Mouse (Mus musculus) heart, postnatal 0 days (tissue): ENCODE results near the gene Ccsap.

Source experiments
- CTCF ChIP-seq: IDR thresholded peaks from 2 replicates; pipeline ENCODE4 v1.5.1; 2016; ENCODE audit warnings: antibody characterized with exemption, control low read depth, low read depth
- EP300 ChIP-seq: IDR thresholded peaks from 2 replicates; pipeline ENCODE4 v1.6.1; 2016; ENCODE audit warnings: antibody characterized with exemption, low read depth

- TF ChIP-seq CTCF, result peak; percentile 58
- TF ChIP-seq EP300, result no peak
These were observed 27.3 kb downstream of the Ccsap start for GRCm38 (mm10) chr8:123832757-123833156.
